Mouse (Mus musculus) layer of hippocampus, adult 2 months (tissue): ENCODE measurements at regions not wholly inside any gene's neighbourhood (a gene's known extent, or its start where the extent isn't known, plus 50 kb on each side); places are given as distances from the start of the nearest gene placed in this dataset.

Experiments
- DNase-seq, 2 experiments: peaks; one replicate each; pipeline ENCODE4 v3.0.0; 2022; ENCODE audit warnings: low spot score in 2 of 2
- H3K27ac ChIP-seq: fragments of 200-600 bp; 2 replicates; pipeline ENCODE4 v1.8.1; 2022
- H3K4me3 ChIP-seq: fragments of 200-600 bp; 2 replicates; pipeline ENCODE4 v1.8.1; 2022; ENCODE audit warnings: mild to moderate bottlenecking
- CTCF ChIP-seq: fragments of 200-600 bp; conservative IDR thresholded peaks from 2 replicates; pipeline ENCODE4 v1.8.1; 2022; ENCODE audit warnings: antibody characterized with exemption, mild to moderate bottlenecking, moderate library complexity

DNA sequence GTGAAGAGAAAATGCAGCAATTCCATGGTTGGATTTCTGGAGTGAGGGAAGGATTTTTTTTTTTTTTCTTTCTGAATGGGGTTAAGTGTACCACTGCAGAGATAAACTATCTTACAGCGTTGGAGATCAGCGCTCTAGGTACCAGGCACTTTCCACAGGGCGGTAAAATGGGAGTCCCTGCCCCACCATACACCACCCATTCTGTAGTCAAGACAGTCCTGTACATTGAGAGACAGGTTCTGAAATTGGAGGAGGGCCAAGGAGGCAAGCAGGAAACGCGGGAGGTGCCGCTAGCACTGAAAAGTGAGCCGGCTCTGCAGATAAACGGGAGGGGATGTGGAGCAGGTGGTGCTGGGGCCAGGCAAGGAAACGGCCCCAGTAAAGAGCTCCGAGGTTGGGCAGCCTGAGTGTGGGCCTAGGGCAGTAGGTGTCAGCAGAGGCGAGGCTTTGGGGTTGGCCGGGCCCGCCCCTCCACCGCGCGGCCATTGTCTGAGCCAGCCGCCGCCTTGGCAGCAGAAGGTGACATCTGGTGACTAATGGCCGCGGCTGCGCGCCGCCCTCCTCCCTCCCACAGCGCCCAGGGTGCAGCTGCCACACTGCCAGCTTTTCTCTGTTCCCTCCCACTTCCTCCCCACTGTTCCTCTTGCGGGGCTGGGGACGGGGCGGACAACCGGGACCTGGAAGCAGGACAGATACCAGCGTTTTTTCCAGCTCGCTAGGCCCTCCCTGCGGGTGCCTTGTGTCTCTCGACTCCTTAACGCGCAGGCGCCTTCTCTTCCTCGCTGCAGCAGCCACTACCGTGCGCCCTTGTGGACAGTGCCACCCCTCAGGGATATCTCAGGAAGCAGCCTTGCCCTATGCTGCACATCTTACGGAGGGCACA is 292.1 kb downstream of the Rps24 start:
- H3K4me3 ChIP-seq = peak overlapping the region; percentile 48
- peak; percentile 84 to 87 for DNase-seq
- H3K27ac ChIP-seq = peak overlapping the region; percentile 90
- peak; percentile 67 for TF ChIP-seq CTCF

GRCm38 (mm10) chr14:24781674-24782073 is 294.7 kb downstream of the Rps24 start:
- TF ChIP-seq CTCF = no peak

GRCm38 (mm10) chr14:24783889-24784288 is 297.0 kb downstream of the Rps24 start:
- peak; percentile 53 to 56 for DNase-seq
- Histone ChIP-seq H3K4me3 (no peak overlapping the region), H3K27ac (peak overlapping the region; percentile 18)
- TF ChIP-seq CTCF = no peak

More at GRCm38 (mm10) chr14:24781674-24782073, 294.7 kb downstream of the Rps24 start:
- H3K4me3 ChIP-seq = no peak overlapping the region
- H3K27ac ChIP-seq = no peak overlapping the region
- DNase-seq = no peak

GRCm38 (mm10) chr14:24785452-24785851 is 298.5 kb downstream of the Rps24 start:
- no peak for TF ChIP-seq CTCF
- H3K4me3 ChIP-seq = no peak overlapping the region
- H3K27ac ChIP-seq = no peak overlapping the region
- no peak for DNase-seq

GRCm38 (mm10) chr14:24793375-24794285 is 306.7 kb downstream of the Rps24 start:
- peak in 1 of 2 experiments; percentile 29 for DNase-seq
- no peak for TF ChIP-seq CTCF
- H3K27ac ChIP-seq = peak overlapping the region; percentile 60
- H3K4me3 ChIP-seq = no peak overlapping the region

DNA sequence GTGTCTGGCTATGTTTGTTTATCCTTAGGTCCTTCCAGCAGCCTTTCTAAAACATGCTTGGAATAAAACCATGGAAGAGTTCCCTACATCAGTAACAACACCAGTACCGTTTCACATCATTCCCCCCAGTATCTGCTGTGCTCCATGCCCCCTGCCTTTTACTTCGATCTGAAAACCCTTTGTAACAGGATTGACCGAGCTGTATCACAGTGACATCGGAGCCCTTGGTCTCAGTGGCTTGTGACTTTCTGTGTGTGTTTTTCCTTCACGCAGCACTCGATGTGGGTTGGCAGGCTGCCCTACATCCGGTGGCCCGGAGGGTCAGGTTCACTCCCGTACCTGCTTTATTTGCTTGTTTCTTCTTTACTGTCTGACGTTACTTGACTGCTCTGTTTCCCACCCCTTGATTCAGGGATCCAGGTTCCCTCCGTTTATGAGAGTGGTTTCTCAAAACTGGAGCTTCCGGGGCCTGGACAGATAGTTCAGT is 307.5 kb downstream of the Rps24 start:
- Histone ChIP-seq H3K4me3 (no peak overlapping the region), H3K27ac (peak overlapping the region; percentile 60; the same call in 1 of the 2 replicates)
- DNase-seq = no peak
- no peak for TF ChIP-seq CTCF

- no peak for TF ChIP-seq CTCF
- DNase-seq = no peak
- Histone ChIP-seq H3K27ac (no peak overlapping the region), H3K4me3 (no peak overlapping the region)
Measured at GRCm38 (mm10) chr14:24797494-24797893, 310.6 kb downstream of the Rps24 start.

- Histone ChIP-seq H3K27ac (no peak overlapping the region), H3K4me3 (no peak overlapping the region)
- no peak for TF ChIP-seq CTCF
- DNase-seq = no peak
Measured at GRCm38 (mm10) chr14:24798066-24798465, 311.1 kb downstream of the Rps24 start.

- DNase-seq = no peak
- no peak overlapping the region for H3K27ac ChIP-seq
- no peak overlapping the region for H3K4me3 ChIP-seq
- TF ChIP-seq CTCF = no peak
Measured at GRCm38 (mm10) chr14:24803001-24803655, 316.2 kb downstream of the Rps24 start.

- no peak for DNase-seq
- Histone ChIP-seq H3K27ac (no peak overlapping the region), H3K4me3 (no peak overlapping the region)
- no peak for TF ChIP-seq CTCF
Measured at GRCm38 (mm10) chr14:24807061-24807460, 320.1 kb downstream of the Rps24 start.

DNA sequence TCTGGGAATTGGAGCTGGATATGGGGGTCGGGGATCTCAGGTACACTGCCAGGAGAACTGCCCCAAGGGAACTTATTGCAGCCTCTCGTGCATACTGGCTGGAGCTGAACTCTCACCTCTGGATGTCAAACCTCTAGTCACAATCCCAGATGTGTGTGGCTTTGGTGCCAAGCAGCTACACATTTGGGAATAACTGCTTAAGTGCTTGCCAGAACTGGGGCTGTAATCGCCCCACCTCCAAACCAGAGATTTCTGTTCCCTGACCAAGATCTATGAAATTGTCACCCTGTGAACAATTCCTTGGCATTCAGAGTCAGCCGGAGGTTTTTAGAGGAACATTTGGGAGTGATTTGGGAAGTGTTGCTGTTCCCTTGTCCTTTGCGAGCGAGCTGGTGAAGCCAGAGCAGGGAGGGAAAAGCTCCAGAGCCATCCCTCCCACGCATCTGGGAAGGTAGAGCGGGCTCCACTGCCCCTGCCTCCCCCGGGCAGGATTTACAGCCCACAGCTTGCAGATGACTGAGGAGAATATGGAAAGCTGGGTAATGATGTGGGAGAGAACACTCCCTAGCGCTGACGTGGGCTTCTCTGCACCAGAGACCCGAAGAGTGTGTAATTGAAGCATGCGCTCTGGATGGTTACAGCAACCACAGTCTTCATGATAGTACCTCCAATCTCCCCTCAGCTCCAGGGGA is 336.1 kb downstream of the Rps24 start:
- peak in 1 of 2 experiments; percentile 34 for DNase-seq
- H3K27ac ChIP-seq = peak overlapping the region; percentile 72
- H3K4me3 ChIP-seq = no peak overlapping the region
- TF ChIP-seq CTCF = no peak

DNA sequence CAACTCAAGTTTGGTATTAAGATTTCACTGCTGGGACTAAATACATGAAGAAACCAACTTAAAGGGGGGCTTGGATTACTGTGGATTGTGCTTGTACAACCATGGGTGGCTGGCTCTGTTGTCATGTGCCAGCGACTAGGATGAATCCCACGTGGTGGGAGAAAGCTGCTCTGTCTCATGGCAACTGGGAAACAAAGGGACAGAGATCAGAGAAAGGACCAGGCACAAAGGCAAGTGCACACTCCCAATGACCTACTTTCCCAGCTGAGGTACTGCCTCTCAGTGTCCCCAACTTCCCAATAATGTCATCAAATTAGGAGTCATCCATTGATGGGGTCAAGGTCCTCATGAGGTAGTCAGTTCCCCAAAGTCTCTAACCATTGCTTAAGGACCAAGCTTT is 337.4 kb downstream of the Rps24 start:
- no peak for DNase-seq
- Histone ChIP-seq H3K27ac (no peak overlapping the region), H3K4me3 (no peak overlapping the region)
- TF ChIP-seq CTCF = no peak
